Mouse (Mus musculus) urinary bladder, adult 18-20 months (tissue): ENCODE results near the gene Shisal2a.

Experiments used
- DNase-seq, 2 experiments: peaks; one replicate each; pipeline ENCODE4 v3.0.0; 2022; ENCODE audit warnings: low spot score in 2 of 2, mixed read lengths in 2 of 2

The Shisal2a gene

DNA sequence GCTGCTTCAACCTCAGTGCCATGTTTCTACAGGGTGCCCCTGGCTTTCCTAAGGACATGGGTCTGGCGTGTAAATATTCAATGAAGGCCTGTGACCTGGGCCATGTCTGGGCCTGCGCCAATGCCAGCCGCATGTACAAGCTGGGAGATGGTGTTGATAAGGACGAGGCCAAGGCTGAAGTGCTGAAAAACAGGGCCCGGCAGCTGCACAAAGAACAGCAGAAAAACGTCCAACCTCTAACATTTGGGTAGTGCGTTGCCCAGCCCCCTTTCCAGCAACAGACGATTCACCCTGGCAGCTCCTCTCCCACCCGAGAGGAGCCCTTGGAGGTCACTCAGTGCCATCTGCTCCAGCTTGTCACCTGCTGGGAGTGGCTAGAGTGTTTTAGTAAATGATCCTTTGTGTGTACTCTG lies 44.8 kb downstream of the Shisal2a start:
- peak; percentile 54 to 55 for DNase-seq

DNA sequence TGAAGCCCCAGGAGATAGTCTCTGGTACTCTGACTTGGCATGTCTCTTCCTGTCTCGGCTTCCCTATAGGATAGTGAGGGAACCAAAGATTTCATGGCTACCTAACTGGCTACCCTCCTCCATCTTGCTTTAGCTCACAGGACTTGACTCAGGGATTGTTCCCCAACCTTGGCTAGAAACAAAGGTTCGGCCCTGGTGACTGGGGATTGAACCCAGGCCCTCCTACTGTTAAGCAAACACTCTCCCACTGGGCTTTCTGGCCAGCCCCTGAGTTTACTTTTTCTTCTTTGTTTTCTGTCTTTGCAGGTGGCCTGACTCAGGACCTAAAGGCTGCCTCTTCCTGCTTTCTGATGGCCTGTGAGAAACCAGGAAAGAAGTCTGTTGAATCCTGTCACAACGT lies 45.3 kb downstream of the Shisal2a start:
- DNase-seq: no peak

DNA sequence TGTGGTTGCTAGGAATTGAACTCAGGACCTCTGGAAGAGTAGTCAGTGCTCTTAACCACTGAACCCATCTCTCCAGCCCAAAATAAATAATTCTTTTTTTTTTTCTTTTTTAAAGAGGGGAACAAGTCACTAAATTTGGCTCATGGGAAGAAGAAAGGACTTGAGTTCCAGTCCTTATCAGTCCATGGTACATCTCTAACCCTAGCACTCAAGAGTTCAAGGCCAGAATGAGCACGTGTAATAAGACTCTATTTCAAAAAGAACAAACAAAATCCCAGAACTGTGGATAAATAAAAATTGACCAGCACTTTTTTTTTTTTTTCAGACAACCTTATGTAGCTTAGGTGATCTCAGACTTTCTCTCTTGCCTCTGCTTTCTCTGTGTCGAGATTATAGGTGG lies 46.4 kb downstream of the Shisal2a start:
- no peak for DNase-seq

DNA sequence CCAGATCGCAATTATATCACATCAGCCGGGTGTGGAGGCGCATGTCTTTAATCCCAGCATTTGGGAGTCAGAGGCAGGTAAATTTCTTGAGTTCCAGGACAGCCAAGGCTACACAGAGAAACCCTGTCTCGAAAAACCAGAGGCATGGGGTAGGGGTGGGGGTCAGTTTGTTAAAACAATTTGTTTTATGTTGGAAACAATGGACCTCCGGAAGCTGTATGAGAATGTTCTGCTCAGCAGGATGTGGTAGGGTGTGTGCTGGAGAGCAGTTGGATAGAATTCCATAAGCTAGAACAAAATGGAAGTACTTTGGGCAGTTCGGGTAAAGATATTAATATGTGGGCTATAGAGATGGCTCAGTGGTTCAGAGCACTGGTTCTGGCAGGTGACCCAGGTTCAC lies 47.7 kb downstream of the Shisal2a start:
- DNase-seq: no peak

DNA sequence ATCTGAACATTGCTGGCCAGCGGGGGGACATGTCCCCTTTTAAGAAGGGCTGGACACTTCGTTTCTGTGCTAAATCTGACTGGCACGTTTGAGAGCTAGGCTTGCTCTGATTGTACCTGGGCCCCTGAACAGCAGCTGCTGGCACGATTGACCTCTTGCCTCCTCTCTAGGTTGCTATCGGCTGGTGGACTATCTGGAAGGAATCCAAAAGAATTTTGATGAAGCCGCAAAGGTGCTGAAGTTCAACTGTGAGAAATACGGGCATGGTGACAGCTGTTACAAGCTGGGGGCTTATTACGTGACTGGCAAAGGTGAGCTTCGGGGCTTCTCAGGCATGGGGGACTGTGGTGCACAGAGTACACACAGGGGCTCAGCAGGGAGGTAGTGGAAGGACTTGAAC lies 51.1 kb downstream of the Shisal2a start:
- DNase-seq: no peak

DNA sequence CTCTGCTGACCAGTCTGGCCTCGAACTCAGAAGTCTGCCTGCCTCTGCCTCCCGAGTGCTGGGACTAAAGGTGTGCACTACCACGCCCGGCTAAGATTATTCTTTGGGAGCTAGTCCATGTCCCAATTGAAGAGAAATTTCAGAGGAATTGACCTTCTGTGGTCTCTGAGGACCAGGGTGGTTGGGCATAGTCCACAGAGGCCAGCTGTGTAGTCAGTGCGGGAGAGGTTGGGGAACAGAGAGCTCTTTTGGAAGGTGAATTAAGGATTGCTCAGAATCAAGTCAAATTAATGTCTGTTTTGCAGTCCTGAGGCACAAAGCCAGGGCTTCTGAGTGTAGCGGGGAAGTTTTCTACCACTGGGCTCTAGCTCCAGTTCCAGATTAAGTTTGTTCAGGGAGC lies 53.3 kb downstream of the Shisal2a start:
- DNase-seq: no peak

DNA sequence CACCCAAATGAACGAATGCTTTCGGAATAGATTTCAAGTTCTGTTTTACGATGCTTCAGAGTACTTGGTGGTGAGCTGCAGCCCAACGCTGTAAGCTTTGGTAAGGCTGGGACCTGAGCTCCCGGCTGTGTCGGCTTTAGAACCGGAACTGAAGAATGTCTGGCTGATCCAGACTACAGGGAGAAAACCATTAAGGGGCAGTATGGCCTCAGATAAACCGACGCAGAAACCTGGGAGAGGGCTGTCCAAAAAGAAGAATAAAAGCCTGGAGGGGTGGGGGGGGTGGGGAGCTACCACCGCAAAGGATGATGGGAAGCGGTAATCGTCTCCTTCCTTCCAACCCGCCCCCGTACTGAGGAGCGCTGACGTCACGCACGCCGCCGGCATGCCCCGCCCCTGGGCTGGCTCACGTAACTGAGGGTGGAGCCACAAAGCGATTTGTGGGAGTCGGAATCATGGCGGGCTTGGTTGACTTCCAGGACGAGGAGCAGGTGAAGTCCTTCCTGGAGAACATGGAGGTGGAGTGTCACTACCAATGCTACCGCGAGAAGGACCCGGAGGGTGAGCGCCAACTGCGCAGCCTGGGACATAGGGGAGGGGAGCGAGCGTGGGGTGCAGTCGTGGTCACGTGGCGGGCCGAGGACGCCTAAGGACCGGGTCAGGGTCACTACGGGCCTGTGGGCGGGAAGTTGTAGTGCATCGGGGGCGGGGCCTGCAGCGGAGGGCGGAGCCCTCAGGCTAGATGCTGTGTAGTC lies 55.2 kb downstream of the Shisal2a start, which contains the start of gene Coa7:
Gene Coa7 (plus strand): TSS at position 411 of the 755 bp plus-strand sequence.
- peak; percentile 93 to 96 for DNase-seq

DNA sequence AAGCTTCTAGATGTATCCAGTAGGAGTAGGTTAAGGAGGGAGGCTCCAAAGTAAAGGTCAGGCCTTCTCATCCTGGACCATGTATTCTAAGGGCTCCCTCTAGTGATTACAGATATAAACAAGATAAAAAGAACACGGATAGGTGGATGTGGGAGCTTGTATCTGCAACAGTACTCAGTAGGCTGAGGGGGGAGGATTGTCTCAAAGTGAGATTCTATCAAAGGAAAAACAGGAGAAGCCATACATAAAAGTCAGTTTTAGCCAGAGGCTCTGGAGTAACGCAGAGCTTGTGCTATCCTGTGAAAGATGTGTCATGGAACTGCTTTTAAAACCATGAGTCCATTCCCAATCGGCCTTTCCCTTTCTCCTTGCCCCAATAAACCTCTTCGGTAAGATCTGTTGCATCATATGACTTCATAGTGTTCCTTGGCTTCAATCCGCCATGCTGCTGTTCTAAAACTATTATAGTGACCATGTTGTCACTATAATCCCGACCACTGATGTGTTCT lies 56.0 kb downstream of the Shisal2a start:
- DNase-seq: peak in 1 of 2 experiments; percentile 5

DNA sequence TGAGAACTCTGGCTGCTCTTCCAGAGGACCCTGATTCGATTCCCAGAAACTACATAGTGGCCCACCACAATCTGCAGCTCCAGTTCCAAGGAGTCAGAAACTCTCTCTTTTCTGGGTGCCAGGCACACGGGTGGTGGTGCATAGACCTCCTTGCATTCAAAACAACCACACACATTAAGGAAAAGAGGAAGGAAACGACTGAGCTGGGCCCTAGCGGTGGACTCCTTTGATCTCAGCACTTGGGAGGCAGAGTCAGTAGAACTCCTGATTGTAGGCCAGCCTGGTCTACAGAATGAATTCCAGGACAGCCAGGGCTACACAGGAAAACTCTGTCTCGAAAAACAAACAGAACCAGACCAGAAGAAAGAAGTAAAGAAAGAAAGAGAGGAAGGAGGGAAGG lies 59.6 kb downstream of the Shisal2a start:
- DNase-seq: no peak

DNA sequence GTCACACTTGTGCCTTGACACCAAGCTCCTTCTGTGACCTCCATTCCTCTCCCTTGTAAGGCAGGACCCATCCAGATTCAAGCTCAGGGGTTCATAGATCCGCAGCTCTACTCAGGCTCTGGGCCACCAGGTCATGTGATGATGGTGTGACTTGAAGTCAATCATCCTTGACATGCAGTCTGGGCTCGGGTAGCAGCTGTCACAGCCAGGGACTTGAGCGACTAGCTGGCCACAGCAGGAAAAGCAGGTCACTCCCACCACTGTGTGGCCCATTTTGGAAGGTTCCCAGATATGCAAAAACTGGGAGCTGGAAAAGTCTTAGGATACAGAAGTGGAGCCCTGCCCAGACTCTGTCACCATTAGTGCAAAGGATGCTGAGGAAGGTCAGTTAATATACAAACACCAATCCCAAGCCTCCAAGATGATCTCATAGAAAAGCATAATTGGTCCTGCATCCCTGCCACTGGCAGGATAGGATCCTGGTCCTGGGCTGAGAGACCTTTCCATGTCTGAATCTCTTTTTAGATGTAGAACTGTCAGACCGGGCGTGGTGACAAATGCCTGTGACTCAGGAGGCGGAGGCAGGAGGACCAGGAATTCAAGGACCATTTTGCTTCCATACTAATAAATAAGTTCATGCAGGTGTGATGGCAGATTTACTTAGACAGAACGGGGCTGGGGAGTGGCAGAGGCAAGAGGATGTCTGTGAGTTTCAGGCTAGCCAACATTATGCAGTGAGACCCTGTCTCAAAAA lies 62.3 kb downstream of the Shisal2a start:
- DNase-seq: no peak

DNA sequence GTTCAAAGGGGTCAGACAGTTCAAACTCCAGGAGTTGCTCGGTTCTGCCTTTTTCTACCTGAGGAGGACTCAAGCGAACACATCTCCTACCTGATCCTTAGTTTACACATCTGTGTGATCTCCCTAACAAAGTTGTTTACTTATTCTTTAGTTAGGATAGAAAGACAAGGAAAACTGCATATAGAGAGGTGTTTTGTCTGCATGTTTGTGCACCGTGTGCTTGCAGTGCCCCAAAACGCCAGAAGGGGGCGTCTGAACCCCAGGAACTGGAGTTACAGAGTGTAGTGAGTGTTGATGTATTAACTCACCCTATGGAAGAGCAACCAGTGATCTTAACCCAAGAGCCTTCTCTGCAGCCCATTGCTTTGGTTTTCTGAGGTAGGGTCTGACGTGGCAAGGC lies 63.4 kb downstream of the Shisal2a start:
- DNase-seq: no peak

DNA sequence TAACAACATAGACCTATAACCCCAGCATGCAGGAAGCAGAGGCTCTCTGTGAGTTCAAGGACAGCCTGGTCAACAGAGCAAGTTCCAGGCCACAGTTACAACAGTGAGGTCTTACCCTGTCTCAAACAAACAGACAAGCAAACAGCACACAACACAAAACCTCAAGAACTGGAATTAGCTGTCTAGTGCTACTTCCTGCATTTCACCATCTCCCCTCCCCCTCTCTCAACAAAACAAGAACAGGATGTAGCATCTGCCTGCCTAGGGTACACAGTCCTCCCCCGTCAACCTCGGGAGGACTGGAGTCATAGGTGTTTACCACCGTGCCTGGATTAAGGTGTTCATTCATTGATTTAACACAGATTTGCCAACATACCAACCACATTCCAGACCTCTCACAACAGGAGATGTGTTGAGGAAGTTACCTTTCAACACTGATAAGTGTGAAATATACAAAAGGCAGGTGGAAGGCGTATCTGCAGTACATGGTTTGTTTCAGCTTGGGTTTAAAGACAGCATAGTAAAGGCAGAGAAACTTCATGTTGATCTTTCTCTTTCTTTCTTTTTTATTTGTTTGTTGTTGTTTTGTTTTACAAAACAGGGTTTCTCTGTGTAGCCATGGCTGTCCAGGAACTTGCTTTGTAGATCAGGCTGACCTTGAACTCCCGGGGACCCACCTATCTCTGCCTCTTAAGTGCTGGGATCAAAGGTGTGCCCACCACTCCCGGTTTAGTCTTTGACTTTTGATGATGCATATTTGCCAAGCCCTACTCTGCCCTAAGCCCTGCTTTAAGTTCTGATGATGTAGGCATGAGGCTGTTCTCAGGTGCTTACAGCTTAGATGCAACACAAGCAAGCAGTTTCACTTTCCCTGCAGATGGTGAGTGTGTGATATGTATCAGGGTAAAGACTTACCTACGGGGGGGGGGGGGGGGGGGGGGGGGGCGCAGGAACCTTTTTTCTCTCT lies 64.2 kb downstream of the Shisal2a start:
- no peak for DNase-seq
